Mouse (Mus musculus): Measurements from ENCODE around the gene Sync. TPM values are rescaled to one million over a fixed set of nuclear protein-coding genes. Genes with fewer than 3 reads are reported as not detected.

Sync gene
- polyA plus RNA-seq, 1 experiment from 2014 or later: 0.36 TPM

DNA sequence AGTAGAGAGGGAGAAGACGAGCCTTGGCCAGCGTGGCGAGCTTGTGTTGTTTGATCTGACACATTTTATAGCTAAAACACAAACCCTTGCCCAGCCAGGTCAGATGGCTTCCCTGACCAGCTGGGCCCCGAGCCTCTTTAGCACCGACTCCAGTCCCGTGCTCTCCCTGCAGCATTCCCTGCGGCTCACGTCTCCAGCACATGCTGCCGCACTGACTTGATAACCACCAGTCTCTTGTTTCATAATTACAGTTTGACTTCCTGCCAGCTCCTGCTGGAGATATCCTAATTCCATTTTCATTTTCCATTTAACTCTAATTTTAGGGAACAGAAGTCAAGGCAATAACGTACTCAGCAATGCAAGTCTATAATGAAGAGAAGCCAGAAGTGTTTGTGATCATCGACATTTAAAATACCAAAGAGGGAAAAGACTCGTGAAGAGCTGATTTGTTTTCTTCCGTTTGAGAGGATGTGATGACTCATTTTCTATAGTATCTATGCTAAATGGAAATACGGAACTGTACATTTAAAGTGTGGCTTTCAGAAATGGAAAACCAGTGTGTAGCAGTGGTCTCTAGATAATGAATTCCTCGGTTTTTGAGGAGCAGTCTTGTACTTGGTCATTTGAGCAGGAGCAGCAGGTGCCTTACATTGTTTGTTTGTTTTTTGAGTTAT lies 59.2 kb downstream of the Sync start:
- WGBS: 84% methylated on average over 15 of the region's 15 CpGs
- Histone ChIP-seq H3K27ac (ENCODE audit: low read depth, low read length) (no peak overlapping the region), H3K36me3 (ENCODE audit: control insufficient read depth, insufficient read depth, low read length) (peaks cover 21% of the 10 kb centered on the region), H3K9me3 (ENCODE audit: control insufficient read depth, low read length) (no peaks in the 10 kb centered on the region), H3K4me1 (replicated peaks; ENCODE audit: control insufficient read depth, insufficient read depth, low read length) (no peaks in the 10 kb centered on the region), H3K27me3 (replicated peaks; ENCODE audit: control insufficient read depth, insufficient read depth, low read length) (no peaks in the 10 kb centered on the region), H3K4me3 (ENCODE audit: low read depth, low read length) (no peak overlapping the region), H3K9ac (ENCODE audit: low read depth, low read length) (no peak overlapping the region), H3K4me2 (no peak overlapping the region)
- no peak for DNase-seq (ENCODE audit: low spot score)
- ATAC-seq (replicated peaks; ENCODE audit: low FRiP score): no peak

DNA sequence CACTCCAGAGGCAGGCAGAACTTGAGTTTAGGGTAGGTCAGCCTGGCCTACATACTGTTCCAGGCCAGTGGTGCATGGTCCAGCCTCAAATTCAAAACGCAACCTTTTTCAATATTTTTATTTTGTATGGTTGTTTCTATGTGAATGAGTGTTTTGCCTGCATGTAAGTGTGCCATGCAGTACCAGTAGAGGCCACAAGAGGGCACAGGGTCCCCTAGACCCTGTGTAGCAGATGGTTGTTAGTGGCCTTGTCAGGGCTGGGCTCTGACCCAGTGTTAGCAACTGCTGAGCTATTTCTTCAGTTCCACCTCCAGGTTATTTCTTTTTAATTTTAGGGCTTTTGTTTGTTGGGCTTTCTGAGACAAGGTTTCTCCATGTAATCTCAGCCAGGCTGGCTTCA lies 63.2 kb downstream of the Sync start:
- Histone ChIP-seq H3K9ac (ENCODE audit: low read depth, low read length) (no peak overlapping the region), H3K27me3 (replicated peaks; ENCODE audit: control insufficient read depth, insufficient read depth, low read length) (no peaks in the 10 kb centered on the region), H3K27ac (ENCODE audit: low read depth, low read length) (no peak overlapping the region), H3K4me2 (no peak overlapping the region), H3K4me3 (ENCODE audit: low read depth, low read length) (no peak overlapping the region), H3K4me1 (replicated peaks; ENCODE audit: control insufficient read depth, insufficient read depth, low read length) (no peaks in the 10 kb centered on the region), H3K9me3 (ENCODE audit: control insufficient read depth, low read length) (no peaks in the 10 kb centered on the region), H3K36me3 (ENCODE audit: control insufficient read depth, insufficient read depth, low read length) (peaks cover 6% of the 10 kb centered on the region; the same call in 1 of the 2 replicates)
- WGBS: 5% methylated on average over 1 of the region's 1 CpGs
- peak; percentile 75 for DNase-seq (ENCODE audit: low spot score)
- peak; percentile 77 for ATAC-seq (replicated peaks; ENCODE audit: low FRiP score)

DNA sequence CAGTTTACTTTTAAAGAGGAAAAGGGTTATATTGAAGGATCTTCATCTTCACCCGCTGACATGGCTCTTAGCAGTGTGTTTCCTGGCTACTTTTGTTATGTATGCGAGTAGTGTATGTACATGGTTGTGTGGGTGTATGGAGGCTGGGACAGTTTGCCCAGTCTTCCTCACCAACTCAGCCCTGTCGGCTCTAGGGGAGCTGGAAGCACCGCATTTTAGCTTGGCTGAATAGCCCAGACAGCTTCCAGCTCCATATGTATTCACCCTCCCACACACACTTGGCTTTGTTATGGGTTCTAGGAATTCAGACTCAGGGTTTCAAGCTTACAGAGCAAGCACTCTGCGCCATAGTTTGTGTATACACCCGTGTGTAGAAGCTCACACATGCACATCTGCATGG lies 63.7 kb downstream of the Sync start:
- H3K36me3 ChIP-seq (ENCODE audit: control insufficient read depth, insufficient read depth, low read length): peaks cover 6% of the 10 kb centered on the region; the same call in 1 of the 2 replicates
- no peaks in the 10 kb centered on the region for H3K27me3 ChIP-seq (replicated peaks; ENCODE audit: control insufficient read depth, insufficient read depth, low read length)
- no peak overlapping the region for H3K9ac ChIP-seq (ENCODE audit: low read depth, low read length)
- no peak overlapping the region for H3K4me2 ChIP-seq
- H3K4me3 ChIP-seq (ENCODE audit: low read depth, low read length): no peak overlapping the region
- WGBS: 70% methylated on average over 6 of the region's 6 CpGs
- DNase-seq (ENCODE audit: low spot score) (no peak), ATAC-seq (replicated peaks; ENCODE audit: low FRiP score) (no peak)
- H3K27ac ChIP-seq (ENCODE audit: low read depth, low read length): no peak overlapping the region
- no peaks in the 10 kb centered on the region for H3K4me1 ChIP-seq (replicated peaks; ENCODE audit: control insufficient read depth, insufficient read depth, low read length)
- no peaks in the 10 kb centered on the region for H3K9me3 ChIP-seq (ENCODE audit: control insufficient read depth, low read length)

DNA sequence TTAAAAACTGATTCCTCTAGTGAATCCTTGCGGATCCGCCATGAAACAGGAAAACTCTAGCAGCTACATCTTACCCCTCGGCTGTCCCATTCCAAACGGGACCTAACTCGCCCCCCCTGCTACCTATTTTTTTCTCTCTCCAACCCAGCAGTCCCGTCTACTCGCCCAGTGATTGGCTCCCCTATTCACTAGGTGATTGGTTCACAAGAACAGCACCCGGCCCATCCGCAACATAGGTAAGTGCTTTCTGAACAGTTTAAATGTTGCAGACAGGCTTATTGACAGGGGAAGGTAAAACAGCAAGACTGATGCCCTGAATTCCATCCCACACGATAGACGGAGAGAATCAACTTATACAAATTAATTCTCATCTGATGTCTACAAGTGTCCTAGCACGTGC lies 65.8 kb downstream of the Sync start:
- 87% methylated on average over 12 of the region's 12 CpGs for WGBS

DNA sequence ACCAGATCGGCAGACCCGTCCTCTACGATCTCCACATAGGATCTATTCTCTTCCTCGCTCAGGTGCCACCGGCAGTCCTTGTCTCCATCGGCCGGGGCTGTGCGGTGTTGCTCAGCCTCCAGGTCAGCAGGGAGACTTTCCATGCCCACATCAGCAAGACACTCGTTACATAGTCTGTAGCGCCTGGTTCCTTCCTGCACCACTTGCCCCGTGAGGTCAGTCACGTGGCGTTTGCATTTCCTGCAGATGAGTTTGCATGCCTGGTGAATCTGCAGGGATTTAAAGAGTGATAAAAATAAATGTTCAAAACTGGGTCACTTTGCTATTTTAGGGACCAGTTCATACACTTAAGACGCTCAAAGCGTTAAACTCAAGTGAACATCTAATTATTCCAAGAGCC lies 66.8 kb downstream of the Sync start:
- no peak for ATAC-seq (replicated peaks; ENCODE audit: low FRiP score)
- peaks cover 3% of the 10 kb centered on the region; the same call in 1 of the 2 replicates for H3K36me3 ChIP-seq (ENCODE audit: control insufficient read depth, insufficient read depth, low read length)
- no peak overlapping the region for H3K4me2 ChIP-seq
- H3K4me3 ChIP-seq (ENCODE audit: low read depth, low read length): no peak overlapping the region
- H3K9ac ChIP-seq (ENCODE audit: low read depth, low read length): no peak overlapping the region
- H3K27ac ChIP-seq (ENCODE audit: low read depth, low read length): no peak overlapping the region
- H3K27me3 ChIP-seq (replicated peaks; ENCODE audit: control insufficient read depth, insufficient read depth, low read length): no peaks in the 10 kb centered on the region
- DNase-seq (ENCODE audit: low spot score): no peak
- no peaks in the 10 kb centered on the region for H3K4me1 ChIP-seq (replicated peaks; ENCODE audit: control insufficient read depth, insufficient read depth, low read length)
- H3K9me3 ChIP-seq (ENCODE audit: control insufficient read depth, low read length): no peaks in the 10 kb centered on the region
- 74% methylated on average over 15 of the region's 15 CpGs for WGBS

More for the DNA sequence above, 65.8 kb downstream of the Sync start:
- no peaks in the 10 kb centered on the region for H3K27me3 ChIP-seq (replicated peaks; ENCODE audit: control insufficient read depth, insufficient read depth, low read length)
- H3K4me2 ChIP-seq: no peak overlapping the region
- H3K4me3 ChIP-seq (ENCODE audit: low read depth, low read length): no peak overlapping the region
- H3K9ac ChIP-seq (ENCODE audit: low read depth, low read length): no peak overlapping the region
- DNase-seq (ENCODE audit: low spot score) (no peak), ATAC-seq (replicated peaks; ENCODE audit: low FRiP score) (no peak)
- no peak overlapping the region for H3K27ac ChIP-seq (ENCODE audit: low read depth, low read length)
- no peaks in the 10 kb centered on the region for H3K9me3 ChIP-seq (ENCODE audit: control insufficient read depth, low read length)
- H3K36me3 ChIP-seq (ENCODE audit: control insufficient read depth, insufficient read depth, low read length): peaks cover 3% of the 10 kb centered on the region; the same call in 1 of the 2 replicates
- no peaks in the 10 kb centered on the region for H3K4me1 ChIP-seq (replicated peaks; ENCODE audit: control insufficient read depth, insufficient read depth, low read length)

DNA sequence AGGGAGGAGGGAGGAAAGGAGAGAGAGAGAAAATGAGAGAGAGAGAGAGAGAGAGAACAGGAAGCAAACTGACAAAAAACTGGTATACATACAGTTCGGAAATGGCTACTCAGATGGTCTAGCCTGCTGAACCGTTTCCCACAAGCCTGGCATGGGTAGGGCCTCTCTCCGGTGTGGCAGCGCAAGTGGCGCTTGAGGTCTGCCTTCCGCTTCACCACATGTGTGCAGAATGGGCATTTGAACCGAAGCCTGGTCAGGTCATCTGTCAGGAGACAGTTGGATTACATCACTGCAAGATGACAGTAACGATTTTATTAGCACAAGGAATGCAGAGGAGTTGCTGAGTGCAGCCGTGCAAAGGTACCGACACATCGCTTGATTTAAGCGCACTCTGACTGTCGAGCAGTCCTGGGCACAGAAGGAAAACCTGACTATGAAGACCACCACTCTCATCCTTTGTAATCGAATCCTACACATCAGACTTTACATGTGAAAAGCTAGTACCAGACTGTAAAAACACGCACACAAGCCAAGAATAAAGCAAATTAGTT lies 70.3 kb downstream of the Sync start:
- Histone ChIP-seq H3K4me1 (replicated peaks; ENCODE audit: control insufficient read depth, insufficient read depth, low read length) (no peaks in the 10 kb centered on the region), H3K27me3 (replicated peaks; ENCODE audit: control insufficient read depth, insufficient read depth, low read length) (no peaks in the 10 kb centered on the region), H3K4me3 (ENCODE audit: low read depth, low read length) (no peak overlapping the region), H3K27ac (ENCODE audit: low read depth, low read length) (no peak overlapping the region), H3K9ac (ENCODE audit: low read depth, low read length) (no peak overlapping the region), H3K36me3 (ENCODE audit: control insufficient read depth, insufficient read depth, low read length) (peaks cover 3% of the 10 kb centered on the region; the same call in 1 of the 2 replicates), H3K4me2 (no peak overlapping the region), H3K9me3 (ENCODE audit: control insufficient read depth, low read length) (no peaks in the 10 kb centered on the region)
- DNase-seq (ENCODE audit: low spot score): no peak
- ATAC-seq (replicated peaks; ENCODE audit: low FRiP score): no peak
- 86% methylated on average over 15 of the region's 15 CpGs for WGBS

Small RNA genes lying within 50 kb of the gene (microRNA-seq; reads per million reads assigned to microRNA genes)
- gene Gm22994 (ENCODE audit: borderline number of aligned reads): not detected

Other genes starting within 250 kb of the Sync start
- 6.7 and 7.2 TPM in 2 replicates for gene Rnf19b, start 229.3 kb upstream of the Sync start, polyA plus RNA-seq (2014; fragmentation: Nextera tagmentation; extraction: Ambion mirVana)
- 2.3 and 3.3 TPM in 2 replicates for gene Tmem54, start 182.1 kb upstream of the Sync start, polyA plus RNA-seq (2014; fragmentation: Nextera tagmentation; extraction: Ambion mirVana)
- gene Hpca, start 165.6 kb upstream of the Sync start, polyA plus RNA-seq (2014; fragmentation: Nextera tagmentation; extraction: Ambion mirVana): 3.1 and 4.4 TPM in 2 replicates
- gene Fndc5, start 150.6 kb upstream of the Sync start, polyA plus RNA-seq (2014; fragmentation: Nextera tagmentation; extraction: Ambion mirVana): 1.8 and 2.0 TPM in 2 replicates
- gene S100pbp, start 97.9 kb upstream of the Sync start, polyA plus RNA-seq (2014; fragmentation: Nextera tagmentation; extraction: Ambion mirVana): 17.2 and 18.9 TPM in 2 replicates
- gene Yars, start 97.9 kb upstream of the Sync start, polyA plus RNA-seq (2014; fragmentation: Nextera tagmentation; extraction: Ambion mirVana): 129 TPM in 2 replicates
- 1.2 and 1.6 TPM in 2 replicates for gene C77080, start 26.2 kb upstream of the Sync start, polyA plus RNA-seq (2014; fragmentation: Nextera tagmentation; extraction: Ambion mirVana)
- gene Rbbp4, start 47.8 kb downstream of the Sync start, polyA plus RNA-seq (2014; fragmentation: Nextera tagmentation; extraction: Ambion mirVana): 318 and 355 TPM in 2 replicates
- gene Zbtb8os, start 48.1 kb downstream of the Sync start, polyA plus RNA-seq (2014; fragmentation: Nextera tagmentation; extraction: Ambion mirVana): 42.2 and 53.9 TPM in 2 replicates
- 4.2 and 4.8 TPM in 2 replicates for gene Zbtb8a, start 90.5 kb downstream of the Sync start, polyA plus RNA-seq (2014; fragmentation: Nextera tagmentation; extraction: Ambion mirVana)
- 2.4 and 2.8 TPM in 2 replicates for gene Zbtb8b, start 153.2 kb downstream of the Sync start, polyA plus RNA-seq (2014; fragmentation: Nextera tagmentation; extraction: Ambion mirVana)
- gene Bsdc1, start 174.0 kb downstream of the Sync start, polyA plus RNA-seq (2014; fragmentation: Nextera tagmentation; extraction: Ambion mirVana): 21.6 and 22.5 TPM in 2 replicates
- gene Tssk3, start 203.4 kb downstream of the Sync start, polyA plus RNA-seq (2014; fragmentation: Nextera tagmentation; extraction: Ambion mirVana): not detected in 2 replicates
- gene Fam229a, start 203.6 kb downstream of the Sync start, polyA plus RNA-seq (2014; fragmentation: Nextera tagmentation; extraction: Ambion mirVana): not detected in 2 replicates
- 388 and 395 TPM in 2 replicates for gene Marcksl1, start 226.0 kb downstream of the Sync start, polyA plus RNA-seq (2014; fragmentation: Nextera tagmentation; extraction: Ambion mirVana)

Measured in liver, embryonic 11.5 days (tissue).